Mouse (Mus musculus) intestine, embryonic 15.5 days (tissue): Measurements from ENCODE around the gene H2afx. TPM values are rescaled to one million over a fixed set of nuclear protein-coding genes. Genes with fewer than 3 reads are reported as not detected.
"Not testable (repeated sequence)": the region's sequence is repeated elsewhere in the genome, so short reads cannot be mapped to it uniquely, and the experiment has no call there.

Experiments used
- ATAC-seq: fragments of 200-750 bp; cut with Nextera tagmentation; 2 replicates; pipeline ENCODE4 v1.8.0; 2017; ENCODE audit warnings: moderate TSS enrichment, moderate library complexity
- H3K27ac ChIP-seq: fragments of 300-500 bp; sonication (generic); 2 replicates; pipeline ENCODE4 v1.5.1; 2015; ENCODE audit warnings: mild to moderate bottlenecking, inconsistent platforms
- H3K27me3 ChIP-seq: fragments of 300-500 bp; sonication (generic); replicated peaks from 2 replicates; pipeline ENCODE4 v1.6.1; 2015; ENCODE audit warnings: inconsistent platforms
- H3K36me3 ChIP-seq: fragments of 300-500 bp; sonication (generic); 2 replicates; pipeline ENCODE4 v1.6.1; 2015; ENCODE audit warnings: inconsistent platforms
- H3K4me1 ChIP-seq: fragments of 300-500 bp; sonication (generic); replicated peaks from 2 replicates; pipeline ENCODE4 v1.6.1; 2015; ENCODE audit warnings: inconsistent platforms
- H3K4me2 ChIP-seq: fragments of 300-500 bp; sonication (generic); replicated peaks from 2 replicates; pipeline ENCODE4 v1.6.1; 2015; ENCODE audit warnings: mild to moderate bottlenecking, inconsistent platforms
- H3K4me3 ChIP-seq: fragments of 300-500 bp; sonication (generic); replicated peaks from 2 replicates; pipeline ENCODE4 v1.5.1; 2015; ENCODE audit warnings: inconsistent platforms
- H3K9ac ChIP-seq: fragments of 300-500 bp; sonication (generic); 2 replicates; pipeline ENCODE4 v1.6.1; 2015; ENCODE audit warnings: inconsistent platforms
- H3K9me3 ChIP-seq: fragments of 300-500 bp; sonication (generic); 2 replicates; pipeline ENCODE4 v1.6.1; 2016; ENCODE audit warnings: inconsistent platforms
- WGBS: fragments of 180-500 bp; shearing (Covaris S2); methylation state at CpG from one replicate; pipeline ENCODE4 v1.1.7; 2015; 5-methylcytosine and 5-hydroxymethylcytosine counted together
- polyA plus RNA-seq: library from polyadenylated mRNA; unstranded; fragments of >200 nt; fragmentation: Nextera tagmentation; extraction: Ambion mirVana; gene quantifications from 2 replicates; pipeline ENCODE4 v1.2.1, GENCODE M21; 2015

H2afx gene
- polyA plus RNA-seq, 1 experiment from 2014 or later = 298 TPM

DNA sequence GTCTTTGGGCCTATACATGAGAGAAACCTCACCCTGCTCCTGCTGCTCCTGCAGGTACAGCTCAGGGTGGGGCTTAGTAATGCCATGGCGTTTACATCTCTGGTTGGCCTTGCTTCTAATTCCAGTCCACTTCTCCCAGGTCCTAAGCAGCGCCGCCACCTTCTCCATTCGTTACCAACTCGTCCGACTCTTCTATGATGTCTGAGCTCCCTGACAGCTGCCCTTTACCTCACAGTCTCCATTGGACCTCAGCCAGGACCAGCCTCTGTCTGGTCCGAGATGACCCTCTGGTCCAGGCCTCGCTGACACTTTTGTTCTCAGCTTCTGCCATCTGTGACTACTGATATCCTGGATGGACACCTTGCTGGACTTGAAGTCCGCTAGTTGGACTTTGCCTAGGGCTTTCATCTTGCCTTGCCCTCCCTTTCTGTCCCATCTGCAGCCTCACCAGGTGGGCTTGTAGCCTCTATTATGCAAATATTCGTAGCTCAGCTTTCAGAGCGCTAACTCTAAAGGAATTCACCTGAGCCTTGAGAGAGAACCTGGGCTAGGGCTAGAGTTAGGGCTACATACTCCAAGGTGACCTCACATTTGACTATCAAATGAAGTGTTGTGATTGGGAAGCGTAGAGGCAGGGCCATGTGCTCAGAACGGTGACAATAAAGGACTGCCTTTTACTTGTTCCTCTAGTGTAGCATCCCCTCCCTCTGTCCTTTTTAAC, 1.4 kb upstream of the H2afx start:
- H3K9ac ChIP-seq = no peak overlapping the region
- peaks cover 16% of the 10 kb centered on the region for H3K4me1 ChIP-seq
- no peak overlapping the region for H3K27ac ChIP-seq
- WGBS = 94% methylated on average over 13 of the region's 13 CpGs
- H3K36me3 ChIP-seq = peaks cover 33% of the 10 kb centered on the region
- H3K4me3 ChIP-seq = no peak overlapping the region
- H3K9me3 ChIP-seq = no peaks in the 10 kb centered on the region
- no peaks in the 10 kb centered on the region for H3K27me3 ChIP-seq
- ATAC-seq = no peak
- H3K4me2 ChIP-seq = no peak overlapping the region

DNA sequence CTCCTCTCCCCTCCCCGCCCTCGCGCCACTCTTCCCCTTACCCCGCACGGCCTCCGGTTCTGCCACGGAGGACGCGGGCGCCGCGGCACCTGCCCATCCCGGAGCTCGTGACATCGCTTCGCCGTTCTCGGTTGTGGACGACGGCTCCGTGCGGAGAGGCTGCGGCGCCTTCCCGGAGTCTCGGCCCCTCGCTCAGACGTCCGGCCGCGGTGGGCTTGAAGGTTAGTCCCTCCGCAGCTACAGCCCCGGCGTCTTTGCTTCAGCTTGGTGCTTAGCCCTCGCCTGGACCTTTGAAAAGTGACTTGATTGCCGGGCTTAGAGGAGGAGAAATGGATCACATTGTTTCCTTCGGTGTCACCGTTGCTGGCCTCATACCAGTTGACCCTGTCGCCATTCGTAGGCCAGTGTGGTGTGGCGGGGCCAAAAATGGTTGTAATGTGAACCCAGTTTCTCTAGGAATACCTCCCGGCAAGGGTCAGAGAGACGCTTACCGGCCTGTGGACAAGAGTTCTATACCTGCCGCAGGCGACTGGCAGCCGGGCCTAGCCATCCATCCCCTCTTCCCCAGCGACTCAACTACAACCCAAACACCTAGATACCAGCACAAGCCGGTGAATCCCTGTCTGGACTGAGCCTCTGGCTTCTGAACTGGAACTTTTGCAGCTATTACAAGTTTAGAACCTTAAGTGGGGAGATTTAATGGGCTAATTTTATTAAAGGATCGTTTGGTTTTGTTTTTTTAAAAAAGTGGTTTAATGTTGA, 1.0 kb downstream of the H2afx start:
- no peaks in the 10 kb centered on the region for H3K27me3 ChIP-seq
- peak overlapping the region; percentile 88 for H3K4me3 ChIP-seq
- peak overlapping the region; percentile 98 for H3K9ac ChIP-seq
- peaks cover 30% of the 10 kb centered on the region for H3K36me3 ChIP-seq
- H3K4me1 ChIP-seq = peaks cover 16% of the 10 kb centered on the region
- under 1% methylated on average over 50 of the region's 50 CpGs for WGBS
- no peak; the same call in none of the 2 replicates for ATAC-seq
- no peaks in the 10 kb centered on the region for H3K9me3 ChIP-seq
- peak overlapping the region; percentile 97 for H3K27ac ChIP-seq
- H3K4me2 ChIP-seq = peak overlapping the region; percentile 69

DNA sequence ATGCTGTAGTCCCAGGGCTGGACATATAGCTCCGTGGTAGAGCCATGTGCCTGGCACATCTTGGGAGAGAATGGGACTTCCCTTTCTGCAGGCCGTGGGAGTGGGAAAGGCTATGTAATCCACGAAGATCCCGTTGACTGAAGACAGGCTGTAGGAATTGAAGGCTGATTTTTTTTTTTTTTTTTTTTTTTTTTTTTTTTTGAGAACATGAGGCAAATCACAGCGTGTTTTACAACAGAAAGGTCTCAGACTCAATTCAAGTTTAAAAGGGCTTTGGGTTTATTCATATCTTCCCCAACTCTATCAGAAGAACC, 1.6 kb downstream of the H2afx start:
- no peak for ATAC-seq
- Histone ChIP-seq H3K4me2 (peak overlapping the region; percentile 69), H3K36me3 (peaks cover 35% of the 10 kb centered on the region), H3K27me3 (no peaks in the 10 kb centered on the region), H3K4me1 (peaks cover 16% of the 10 kb centered on the region), H3K9ac (peak overlapping the region; percentile 98), H3K9me3 (no peaks in the 10 kb centered on the region), H3K4me3 (peak overlapping the region; percentile 88), H3K27ac (peak overlapping the region; percentile 97; the same call in 1 of the 2 replicates)
- WGBS = under 1% methylated on average over 5 of the region's 5 CpGs

DNA sequence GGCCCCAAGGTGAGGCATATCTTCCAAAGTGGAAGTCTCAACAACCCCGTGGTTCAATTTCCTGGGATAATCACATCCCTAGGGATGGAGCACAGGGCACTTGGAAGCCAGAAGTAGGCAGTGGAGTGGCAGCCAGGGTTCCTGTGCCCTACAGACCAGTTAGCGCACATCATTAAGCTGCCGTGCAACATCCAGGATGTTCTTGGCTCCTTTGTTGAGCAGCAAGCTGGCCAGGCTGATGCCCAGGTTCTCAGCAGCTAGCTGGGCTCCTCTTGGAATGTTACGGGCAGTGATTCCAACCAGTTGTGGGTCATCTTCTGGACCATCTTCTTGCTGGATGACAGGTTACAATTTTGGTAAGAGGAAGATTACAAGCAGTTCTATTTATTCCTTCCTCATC, 2.0 kb downstream of the H2afx start:
- peak overlapping the region; percentile 69 for H3K4me2 ChIP-seq
- H3K36me3 ChIP-seq = peaks cover 34% of the 10 kb centered on the region
- not testable (repeated sequence) for H3K9me3 ChIP-seq, ATAC-seq, H3K27ac ChIP-seq, H3K27me3 ChIP-seq
- H3K4me1 ChIP-seq = peaks cover 16% of the 10 kb centered on the region
- peak overlapping the region; percentile 98 for H3K9ac ChIP-seq
- peak overlapping the region; percentile 88 for H3K4me3 ChIP-seq
- 30% methylated on average over 4 of the region's 4 CpGs for WGBS

DNA sequence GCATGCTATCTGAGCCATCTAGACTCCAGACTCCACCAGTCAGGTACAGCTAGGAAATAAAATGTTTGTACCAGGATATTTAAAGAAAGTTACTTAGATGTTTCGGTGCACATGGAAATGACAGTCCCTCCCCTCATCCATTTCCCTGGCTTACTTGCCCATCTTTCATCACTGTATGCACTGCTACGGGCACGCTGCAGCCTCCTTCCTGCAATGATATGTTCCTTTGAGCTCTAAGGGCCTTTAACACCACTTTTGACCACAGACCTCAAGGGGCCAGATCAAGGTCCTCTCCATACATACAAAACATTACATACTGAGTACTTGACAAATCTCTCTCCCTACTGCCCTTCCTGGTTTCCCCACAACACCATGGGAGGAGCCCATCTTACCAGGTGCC, 2.5 kb downstream of the H2afx start:
- 67% methylated on average over 3 of the region's 3 CpGs for WGBS
- H3K9me3 ChIP-seq = no peaks in the 10 kb centered on the region
- ATAC-seq = no peak
- no peaks in the 10 kb centered on the region for H3K27me3 ChIP-seq
- peak overlapping the region; percentile 88 for H3K4me3 ChIP-seq
- peaks cover 30% of the 10 kb centered on the region for H3K36me3 ChIP-seq
- H3K4me1 ChIP-seq = peaks cover 16% of the 10 kb centered on the region
- no peak overlapping the region for H3K27ac ChIP-seq
- peak overlapping the region; percentile 69 for H3K4me2 ChIP-seq
- peak overlapping the region; percentile 98 for H3K9ac ChIP-seq

DNA sequence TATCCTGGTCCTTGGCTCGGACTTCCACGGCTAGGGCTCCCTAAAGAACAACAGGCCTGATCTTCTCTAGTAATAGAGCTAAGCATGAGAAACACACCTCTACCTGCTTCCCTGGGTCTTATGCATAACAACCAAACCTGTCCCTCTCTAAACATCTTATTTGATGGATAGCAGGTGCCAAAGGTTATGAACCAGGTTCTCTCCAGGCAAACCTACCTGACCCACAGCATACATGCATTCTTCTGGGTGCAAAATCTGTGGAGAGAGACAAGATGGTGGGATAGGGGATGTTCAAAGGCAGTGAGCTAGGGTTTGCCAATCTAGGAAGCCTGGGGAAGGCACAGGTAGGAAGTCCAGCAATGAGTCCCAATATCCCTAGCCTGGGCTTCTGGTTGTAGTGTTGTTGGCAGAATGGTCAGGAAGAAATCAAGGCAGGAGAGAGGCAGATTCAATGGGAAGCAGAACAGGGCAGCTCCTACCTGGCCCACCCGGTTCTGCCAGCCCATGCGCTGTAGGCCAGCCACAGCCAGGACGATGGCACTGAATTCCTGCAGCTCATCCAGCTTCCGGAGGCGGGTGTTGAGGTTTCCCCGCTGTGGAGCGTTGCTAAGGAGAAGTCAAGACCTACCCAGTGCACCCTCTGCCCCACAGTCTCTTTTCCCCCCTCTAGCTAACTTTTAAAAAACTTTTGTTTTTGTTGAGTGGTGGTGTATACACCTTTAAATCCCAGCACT, 3.1 kb downstream of the H2afx start:
- Histone ChIP-seq H3K27me3 (no peaks in the 10 kb centered on the region), H3K36me3 (peaks cover 26% of the 10 kb centered on the region), H3K4me1 (peaks cover 22% of the 10 kb centered on the region), H3K27ac (peak overlapping the region; percentile 27; the same call in 1 of the 2 replicates), H3K9me3 (no peaks in the 10 kb centered on the region), H3K4me2 (peak overlapping the region; percentile 69), H3K9ac (0 out of 2 replicates have a peak overlapping the region, but pooled peaks have one; percentile 20), H3K4me3 (peak overlapping the region; percentile 88; the same call in 1 of the 2 replicates)
- WGBS = 68% methylated on average over 9 of the region's 9 CpGs
- ATAC-seq = no peak

DNA sequence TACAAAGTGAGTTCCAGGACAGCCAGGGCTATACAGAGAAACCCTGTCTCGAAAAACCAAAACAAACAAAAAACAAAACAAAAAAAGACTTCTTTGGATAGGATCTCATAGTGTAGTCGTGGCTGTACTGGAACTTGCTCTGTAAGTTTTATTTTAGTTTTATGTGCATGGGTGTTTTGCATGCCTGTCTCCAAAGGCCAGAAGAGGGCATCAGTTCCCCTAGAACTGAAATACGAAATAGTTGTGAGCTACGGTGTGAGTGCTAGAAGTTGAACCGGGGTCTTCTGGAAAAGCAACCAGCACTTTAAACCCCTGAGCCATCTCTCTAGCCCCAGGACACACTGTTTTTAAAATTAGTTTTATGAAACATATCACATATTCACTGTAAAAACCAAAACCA, 4.1 kb downstream of the H2afx start:
- H3K4me3 ChIP-seq = no peak overlapping the region
- H3K4me1 ChIP-seq = peaks cover 29% of the 10 kb centered on the region
- no peaks in the 10 kb centered on the region for H3K27me3 ChIP-seq
- no peak overlapping the region for H3K4me2 ChIP-seq
- peaks cover 17% of the 10 kb centered on the region for H3K36me3 ChIP-seq
- H3K9ac ChIP-seq = no peak overlapping the region
- no peaks in the 10 kb centered on the region for H3K9me3 ChIP-seq
- no peak for ATAC-seq
- no peak overlapping the region for H3K27ac ChIP-seq
- WGBS = 83% methylated on average over 5 of the region's 5 CpGs

DNA sequence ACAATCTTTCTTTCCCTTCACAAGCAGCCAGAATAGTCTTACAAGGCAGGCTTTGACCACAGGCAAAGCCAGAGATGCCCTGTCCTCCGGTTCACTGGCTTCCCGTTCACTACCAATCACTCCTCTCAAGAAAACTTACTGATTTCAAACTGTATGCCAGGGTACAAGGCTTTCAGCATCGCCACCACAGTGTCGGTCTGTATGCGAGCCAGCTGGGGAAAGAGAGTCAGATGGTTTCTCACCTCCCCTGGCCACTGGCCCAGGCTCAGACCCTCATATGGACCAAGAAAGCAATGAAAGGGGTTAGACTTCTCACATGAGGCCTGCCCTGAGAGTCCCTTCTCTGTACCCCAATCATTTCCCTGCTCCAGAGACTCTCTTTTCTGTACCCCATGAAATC, 7.0 kb downstream of the H2afx start:
- Histone ChIP-seq H3K4me3 (no peak overlapping the region), H3K4me1 (peaks cover 28% of the 10 kb centered on the region), H3K27ac (no peak overlapping the region), H3K9ac (peak overlapping the region; percentile 13; the same call in 1 of the 2 replicates), H3K9me3 (no peaks in the 10 kb centered on the region), H3K36me3 (peaks cover 15% of the 10 kb centered on the region), H3K4me2 (no peak overlapping the region), H3K27me3 (no peaks in the 10 kb centered on the region)
- ATAC-seq = no peak
- 93% methylated on average over 5 of the region's 5 CpGs for WGBS

DNA sequence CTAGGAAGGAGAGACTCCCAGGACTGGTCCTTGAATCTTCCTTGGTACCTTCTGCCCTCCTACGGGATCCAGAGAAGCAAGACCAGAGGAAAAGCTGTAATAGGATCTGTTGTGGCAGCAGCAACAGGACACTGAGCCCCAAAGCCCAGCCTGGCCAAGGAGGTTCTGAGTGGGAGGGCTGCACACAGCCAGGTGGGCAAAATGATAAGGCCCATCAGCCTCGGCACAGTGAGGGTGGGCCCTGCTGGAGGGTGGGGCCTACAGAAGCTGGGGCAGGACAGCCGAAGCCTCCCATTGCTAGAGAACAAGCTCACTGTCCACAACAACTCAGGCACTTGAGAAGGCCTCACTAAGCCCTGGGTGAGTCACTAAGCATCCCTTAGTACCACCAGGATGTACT, 7.7 kb downstream of the H2afx start:
- Histone ChIP-seq H3K9ac (peak overlapping the region; percentile 15; the same call in 1 of the 2 replicates), H3K4me2 (peak overlapping the region; percentile 72; the same call in 1 of the 2 replicates)
- 68% methylated on average over 3 of the region's 3 CpGs for WGBS

DNA sequence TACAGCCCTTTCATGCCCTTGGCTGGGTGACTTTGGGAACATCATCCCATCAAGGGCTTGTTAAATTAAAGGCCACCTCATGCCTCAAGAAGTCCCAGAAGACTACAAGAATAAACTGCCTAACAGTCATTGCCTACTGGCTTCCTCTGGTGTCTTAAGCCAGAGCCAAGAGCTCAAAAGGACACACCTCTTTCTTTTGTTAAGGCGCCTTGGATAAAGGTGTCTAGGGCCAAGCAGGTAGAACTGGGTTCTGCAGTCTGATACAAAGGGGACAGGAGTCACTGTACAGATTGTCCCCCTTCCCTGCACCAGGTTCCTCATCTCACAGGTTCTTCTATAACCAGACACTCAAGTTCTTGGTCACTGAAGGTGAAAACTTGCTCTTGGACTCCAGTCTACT, 8.1 kb downstream of the H2afx start:
- Histone ChIP-seq H3K27ac (no peak overlapping the region), H3K9ac (0 out of 2 replicates have a peak overlapping the region, but pooled peaks have one; percentile 15), H3K36me3 (peaks cover 19% of the 10 kb centered on the region), H3K27me3 (no peaks in the 10 kb centered on the region), H3K9me3 (no peaks in the 10 kb centered on the region), H3K4me2 (peak overlapping the region; percentile 72), H3K4me3 (no peak overlapping the region), H3K4me1 (peaks cover 16% of the 10 kb centered on the region)
- no peak for ATAC-seq
- WGBS = 79% methylated on average over 1 of the region's 1 CpGs

More for the DNA sequence above, 7.7 kb downstream of the H2afx start:
- no peak; the same call in 1 of the 2 replicates for ATAC-seq
- Histone ChIP-seq H3K27me3 (no peaks in the 10 kb centered on the region), H3K27ac (no peak overlapping the region), H3K36me3 (peaks cover 17% of the 10 kb centered on the region), H3K4me1 (peaks cover 21% of the 10 kb centered on the region), H3K4me3 (no peak overlapping the region), H3K9me3 (no peaks in the 10 kb centered on the region)

DNA sequence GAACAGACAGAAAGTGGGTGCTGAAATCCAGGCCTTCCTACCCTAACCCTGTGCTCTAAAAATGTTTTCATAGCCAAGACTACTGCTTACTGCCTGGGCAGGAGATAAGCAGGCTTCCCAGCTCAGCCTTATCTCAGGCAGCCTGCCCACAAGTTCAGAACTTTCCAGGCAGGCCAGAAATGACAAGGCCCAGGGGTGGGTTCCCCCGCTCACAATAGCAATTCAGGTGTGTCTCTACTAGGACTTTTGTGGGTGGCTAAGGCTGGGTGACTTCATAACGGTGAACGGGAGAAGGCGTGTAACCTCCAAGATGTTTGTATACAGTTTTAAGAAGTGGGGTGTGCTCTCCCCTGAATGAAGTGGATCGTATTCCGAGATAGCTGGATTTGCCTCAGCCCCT, 8.8 kb downstream of the H2afx start:
- H3K9me3 ChIP-seq = no peaks in the 10 kb centered on the region
- WGBS = 5% methylated on average over 6 of the region's 6 CpGs
- peak overlapping the region; percentile 52; the same call in 1 of the 2 replicates for H3K27ac ChIP-seq
- peaks cover 24% of the 10 kb centered on the region for H3K36me3 ChIP-seq
- peaks cover 13% of the 10 kb centered on the region for H3K4me1 ChIP-seq
- peak overlapping the region; percentile 83 for H3K4me3 ChIP-seq
- H3K27me3 ChIP-seq = no peaks in the 10 kb centered on the region
- peak overlapping the region; percentile 92 for H3K9ac ChIP-seq
- peak; percentile 55 for ATAC-seq
- H3K4me2 ChIP-seq = peak overlapping the region; percentile 72
